Mouse (Mus musculus) ES-Bruce4 (cell line): ENCODE data around the gene Odf3b. TPM values are rescaled to one million over a fixed set of nuclear protein-coding genes. Genes with fewer than 3 reads are reported as not detected.

Source experiments
- H3K27ac ChIP-seq: 2 replicates; pipeline ENCODE4 v1.5.1; 2012; ENCODE audit warnings: low read length, inconsistent platforms; ENCODE audit not compliant: insufficient read depth
- H3K27me3 ChIP-seq: 2 replicates; pipeline ENCODE4 v1.6.1; 2012; ENCODE audit warnings: mild to moderate bottlenecking, low read length, inconsistent platforms; ENCODE audit not compliant: control insufficient read depth, poor library complexity, insufficient read depth, severe bottlenecking
- H3K36me3 ChIP-seq: 2 replicates; pipeline ENCODE4 v1.6.1; 2012; ENCODE audit warnings: inconsistent platforms, mild to moderate bottlenecking, low read length, moderate library complexity; ENCODE audit not compliant: control insufficient read depth, poor library complexity, insufficient read depth, severe bottlenecking
- H3K4me1 ChIP-seq: one replicate; pipeline ENCODE4 v1.8.1; 2011; ENCODE audit warnings: low read length; ENCODE audit not compliant: control insufficient read depth, insufficient read depth
- H3K4me3 ChIP-seq: 2 replicates; pipeline ENCODE4 v1.5.1; 2011; ENCODE audit warnings: low read depth, mild to moderate bottlenecking, low read length
- H3K9ac ChIP-seq: 2 replicates; pipeline ENCODE4 v1.6.1; 2012; ENCODE audit warnings: low read depth, mild to moderate bottlenecking, inconsistent platforms; ENCODE audit not compliant: poor library complexity, severe bottlenecking
- H3K9me3 ChIP-seq: replicated peaks from 2 replicates; pipeline ENCODE4 v1.6.1; 2012; ENCODE audit warnings: mild to moderate bottlenecking, low read length, inconsistent platforms; ENCODE audit not compliant: control insufficient read depth, poor library complexity, insufficient read depth, severe bottlenecking
- CTCF ChIP-seq: IDR thresholded peaks from one replicate; pipeline ENCODE4 v1.8.1; 2011; ENCODE audit warnings: low read depth, low read length
- EP300 ChIP-seq: IDR thresholded peaks from 2 replicates; pipeline ENCODE4 v1.6.1; 2011; ENCODE audit warnings: low read depth, low read length; ENCODE audit not compliant: insufficient read depth
- POLR2A ChIP-seq: IDR thresholded peaks from one replicate; pipeline ENCODE4 v1.8.1; 2011; ENCODE audit warnings: low read length; ENCODE audit not compliant: insufficient read depth
- polyA plus RNA-seq: library from polyadenylated mRNA; stranded (reverse); fragments of >200 nt; gene quantifications from 2 replicates; pipeline ENCODE4 v1.2.4, GENCODE M21; 2011; ENCODE audit warnings: low read depth; ENCODE audit not compliant: missing spikeins, insufficient read depth, insufficient read length

Gene Odf3b
- polyA plus RNA-seq, 1 experiment = 2.6 TPM

- Histone ChIP-seq H3K9ac (peak overlapping the region; percentile 68), H3K27me3 (no peaks in the 10 kb centered on the region), H3K36me3 (peaks cover 32% of the 10 kb centered on the region), H3K4me3 (peak overlapping the region; percentile 81), H3K27ac (no peak overlapping the region), H3K9me3 (no peaks in the 10 kb centered on the region), H3K4me1 (peaks cover 3% of the 10 kb centered on the region)
- TF ChIP-seq CTCF (no peak), EP300 (no peak), POLR2A (no peak)
These were observed 4.7 kb downstream of the Odf3b start for GRCm38 (mm10) chr15:89374340-89374739.

GRCm38 (mm10) chr15:89373762-89374248 lies 5.3 kb downstream of the Odf3b start, which contains the start of gene Sco2:
TSS of gene Sco2 (minus strand) at chr15:89373846.
- Histone ChIP-seq H3K9ac (peak within 1 kb of the TSS; percentile 68), H3K4me3 (peak within 1 kb of the TSS; percentile 81), H3K36me3 (peaks cover 37% of the 10 kb centered on the region), H3K9me3 (no peaks in the 10 kb centered on the region), H3K4me1 (peaks cover 3% of the 10 kb centered on the region), H3K27me3 (no peaks in the 10 kb centered on the region), H3K27ac (peak within 1 kb of the TSS; percentile 34)
- no peak for TF ChIP-seq EP300
- TF ChIP-seq CTCF = peak; percentile 64
- peak; percentile 45 for TF ChIP-seq POLR2A

GRCm38 (mm10) chr15:89373027-89373761 lies 5.9 kb downstream of the Odf3b start:
- Histone ChIP-seq H3K36me3 (peaks cover 39% of the 10 kb centered on the region), H3K9me3 (no peaks in the 10 kb centered on the region), H3K27me3 (no peaks in the 10 kb centered on the region), H3K4me3 (peak overlapping the region; percentile 73), H3K9ac (peak overlapping the region; percentile 68), H3K27ac (peak overlapping the region; percentile 34), H3K4me1 (peaks cover 3% of the 10 kb centered on the region)
- TF ChIP-seq POLR2A = no peak
- peak; percentile 75 for TF ChIP-seq CTCF

- H3K4me3 ChIP-seq = peak overlapping the region; percentile 73
- peak overlapping the region; percentile 15 for H3K27ac ChIP-seq
- H3K9ac ChIP-seq = peak overlapping the region; percentile 68
- no peaks in the 10 kb centered on the region for H3K27me3 ChIP-seq
- TF ChIP-seq EP300 (no peak), POLR2A (no peak), CTCF (no peak)
- H3K9me3 ChIP-seq = no peaks in the 10 kb centered on the region
- peaks cover 44% of the 10 kb centered on the region for H3K36me3 ChIP-seq
- H3K4me1 ChIP-seq = peaks cover 3% of the 10 kb centered on the region
These were observed 6.5 kb downstream of the Odf3b start for GRCm38 (mm10) chr15:89372536-89372935.

- no peak for TF ChIP-seq EP300
- TF ChIP-seq CTCF = no peak
- no peak for TF ChIP-seq POLR2A
- H3K9ac ChIP-seq = no peak overlapping the region
- peak overlapping the region; percentile 71 for H3K27ac ChIP-seq
- H3K4me1 ChIP-seq = peaks cover 3% of the 10 kb centered on the region
- H3K27me3 ChIP-seq = no peaks in the 10 kb centered on the region
- no peaks in the 10 kb centered on the region for H3K9me3 ChIP-seq
- peak overlapping the region; percentile 73; the same call in 1 of the 2 replicates for H3K4me3 ChIP-seq
- peaks cover 49% of the 10 kb centered on the region for H3K36me3 ChIP-seq
These were observed 7.0 kb downstream of the Odf3b start for GRCm38 (mm10) chr15:89372068-89372467.

GRCm38 (mm10) chr15:89365141-89365551 lies 13.9 kb downstream of the Odf3b start:
- TF ChIP-seq EP300 (no peak), CTCF (no peak), POLR2A (no peak)
- no peak overlapping the region for H3K9ac ChIP-seq
- no peaks in the 10 kb centered on the region for H3K9me3 ChIP-seq
- H3K4me3 ChIP-seq = no peak overlapping the region
- H3K4me1 ChIP-seq = no peaks in the 10 kb centered on the region
- no peaks in the 10 kb centered on the region for H3K27me3 ChIP-seq
- no peak overlapping the region for H3K27ac ChIP-seq
- H3K36me3 ChIP-seq = peaks cover 87% of the 10 kb centered on the region
